Mouse (Mus musculus) monocyte, adult 2 months (primary cell): ENCODE results near the gene Sobp.

Source experiments
- DNase-seq, 2 experiments: peaks; one replicate each; pipeline ENCODE4 v3.0.0; 2022; ENCODE audit warnings: low spot score in 2 of 2, low read depth in 1 of 2

Gene Sobp

GRCm38 (mm10) chr10:43087421-43087820 is 86.9 kb downstream of the Sobp start:
- no peak for DNase-seq

GRCm38 (mm10) chr10:43086888-43087287 is 87.4 kb downstream of the Sobp start:
- DNase-seq = no peak

- no peak for DNase-seq
Measured at GRCm38 (mm10) chr10:43084087-43084366, 90.3 kb downstream of the Sobp start.

GRCm38 (mm10) chr10:43083288-43084086 is 90.8 kb downstream of the Sobp start:
- DNase-seq = no peak

GRCm38 (mm10) chr10:43081316-43081715 is 93.0 kb downstream of the Sobp start:
- no peak for DNase-seq

- DNase-seq = no peak
Measured at GRCm38 (mm10) chr10:43075535-43076152, 98.7 kb downstream of the Sobp start.

GRCm38 (mm10) chr10:43073281-43073680 is 101.0 kb downstream of the Sobp start:
- no peak for DNase-seq

- no peak for DNase-seq
Measured at GRCm38 (mm10) chr10:43070893-43071292, 103.4 kb downstream of the Sobp start.

GRCm38 (mm10) chr10:43065331-43065730 is 109.0 kb downstream of the Sobp start:
- no peak for DNase-seq

GRCm38 (mm10) chr10:43061519-43062105 is 112.7 kb downstream of the Sobp start:
- no peak for DNase-seq

- no peak for DNase-seq
Measured at GRCm38 (mm10) chr10:43055405-43055804, 118.9 kb downstream of the Sobp start.

- no peak for DNase-seq
Measured at GRCm38 (mm10) chr10:43054776-43055175, 119.6 kb downstream of the Sobp start.

GRCm38 (mm10) chr10:43053861-43054560 is 120.3 kb downstream of the Sobp start:
- DNase-seq = no peak

- DNase-seq = no peak
Measured at GRCm38 (mm10) chr10:43052462-43052861, 121.9 kb downstream of the Sobp start.

GRCm38 (mm10) chr10:43047804-43048348 is 126.5 kb downstream of the Sobp start:
- DNase-seq = no peak

GRCm38 (mm10) chr10:43043351-43044209 is 130.8 kb downstream of the Sobp start:
- DNase-seq = no peak

GRCm38 (mm10) chr10:43042591-43043327 is 131.6 kb downstream of the Sobp start:
- DNase-seq = no peak

- DNase-seq = no peak
Measured at GRCm38 (mm10) chr10:43041794-43042193, 132.5 kb downstream of the Sobp start.

GRCm38 (mm10) chr10:43037455-43037793 is 136.9 kb downstream of the Sobp start:
- DNase-seq = no peak
